Mouse (Mus musculus) stomach, postnatal 0 days (tissue): ENCODE measurements at regions not wholly inside any gene's neighbourhood (a gene's known extent, or its start where the extent isn't known, plus 50 kb on each side); places are given as distances from the start of the nearest gene placed in this dataset.

Experiments
- CTCF ChIP-seq: IDR thresholded peaks from 2 replicates; pipeline ENCODE4 v1.5.1; 2016; ENCODE audit warnings: antibody characterized with exemption, low read depth, mild to moderate bottlenecking, moderate library complexity
- EP300 ChIP-seq: optimal IDR thresholded peaks from 2 replicates; pipeline ENCODE3; 2016; ENCODE audit warnings: antibody characterized with exemption

DNA sequence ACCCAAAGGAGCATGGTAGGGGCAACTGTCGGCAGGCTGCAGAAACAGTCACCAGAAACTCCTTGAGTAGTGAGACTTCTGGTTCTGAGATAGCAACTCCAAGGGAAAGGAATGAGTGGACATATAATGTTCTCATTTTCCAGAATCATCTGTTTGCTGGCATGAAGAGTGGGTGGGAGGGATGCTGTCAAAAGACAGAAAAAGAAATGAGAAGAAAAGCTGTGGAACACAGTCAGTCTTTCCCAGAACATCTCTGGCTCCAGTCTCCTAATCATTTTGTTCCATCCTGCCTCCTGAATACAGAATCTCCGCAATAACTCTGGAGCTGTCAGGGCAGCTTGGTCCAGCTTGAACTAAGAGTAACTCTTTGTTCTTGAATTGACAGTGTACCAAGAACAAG, 145.8 kb upstream of the Egfl6 start:
- TF ChIP-seq CTCF = no peak
- TF ChIP-seq EP300 = no peak
